ENCODE assay signal across 9 mouse cellular contexts in the genomic region with DNA sequence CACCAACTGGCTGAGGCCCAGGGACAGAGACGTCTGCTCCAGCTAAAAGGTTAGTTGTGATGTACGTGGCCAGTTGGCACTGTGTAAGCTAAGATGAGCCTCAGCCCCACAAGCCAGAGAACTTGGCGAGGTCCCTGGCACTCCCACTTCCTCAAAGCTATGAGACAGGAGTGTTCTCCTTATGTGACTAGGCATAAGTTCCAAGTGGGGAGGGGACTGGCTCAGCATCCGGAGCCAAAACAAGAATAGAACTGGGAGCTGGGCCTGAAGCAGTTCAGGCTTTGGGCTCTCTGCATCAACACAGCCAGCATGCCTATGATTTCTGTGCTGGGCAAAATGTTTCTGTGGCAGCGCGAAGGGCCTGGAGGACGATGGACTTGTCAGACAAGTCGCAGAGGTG. TPM values are rescaled to one million over a fixed set of nuclear protein-coding genes. Genes with fewer than 3 reads are reported as not detected.
DNase-seq lines count a peak whose midpoint lies in the region; ATAC-seq lines count a peak whose summit lies in the region.
"Had no signal": no experiment of that assay in that cellular context is flagged by ENCODE, and none has a peak within 500 bp of the region (broad histone marks: within the 10 kb centered on the region; RNA-seq: fewer than 3 reads in every experiment).

No protein-coding gene starts in this region.

- no peak overlapping the region for H3K9ac ChIP-seq in embryonic facial prominence, embryonic 13.5 days
- H3K9ac ChIP-seq in hindbrain, embryonic 16.5 days (ENCODE audit: low read depth, low read length), result no peak overlapping the region
- H3K9ac ChIP-seq in stomach, embryonic 16.5 days (ENCODE audit: low read length), result no peak overlapping the region

- no peak overlapping the region for H3K27ac ChIP-seq in embryonic facial prominence, embryonic 13.5 days
- no peak overlapping the region for H3K27ac ChIP-seq in embryonic facial prominence, embryonic 10.5 days (replicated peaks)
- peak overlapping the region; percentile 9; the same call in 1 of the 2 replicates for H3K27ac ChIP-seq in hindbrain, embryonic 16.5 days (ENCODE audit: low read depth, low read length)
- peak overlapping the region; percentile 63; the same call in 1 of the 2 replicates for H3K27ac ChIP-seq in stomach, embryonic 16.5 days (ENCODE audit: low read length)
- H3K27ac ChIP-seq: embryonic facial prominence, embryonic 12.5 days had no signal

- H3K4me3 ChIP-seq in embryonic facial prominence, embryonic 13.5 days, result no peak overlapping the region
- no peak overlapping the region for H3K4me3 ChIP-seq in embryonic facial prominence, embryonic 10.5 days
- H3K4me3 ChIP-seq in hindbrain, embryonic 16.5 days (ENCODE audit: low read length), result no peak overlapping the region
- H3K4me3 ChIP-seq in stomach, embryonic 16.5 days (replicated peaks; ENCODE audit: low read length), result peak overlapping the region; percentile 41; the same call in 1 of the 2 replicates

- no peak for DNase-seq in embryonic facial prominence, embryonic 10.5 days (ENCODE audit: low spot score)
- peak; percentile 93 for DNase-seq in brain, adult 2 months (ENCODE audit: low read depth, low spot score)
- DNase-seq in frontal cortex, postnatal 36 days (ENCODE audit: low spot score in 2 of 2), result peak; percentile 80 to 88
- DNase-seq in lung, postnatal 36 days, result peak; percentile 64

- H3K27me3 ChIP-seq in embryonic facial prominence, embryonic 13.5 days, result peaks cover 6% of the 10 kb centered on the region; the same call in 1 of the 2 replicates
- peaks cover 46% of the 10 kb centered on the region for H3K27me3 ChIP-seq in embryonic facial prominence, embryonic 10.5 days (replicated peaks; ENCODE audit: low read depth, poor library complexity, severe bottlenecking)
- no peaks in the 10 kb centered on the region for H3K27me3 ChIP-seq in hindbrain, embryonic 16.5 days (replicated peaks; ENCODE audit: control insufficient read depth, insufficient read depth, low read length)
- peaks cover 4% of the 10 kb centered on the region; the same call in 1 of the 2 replicates for H3K27me3 ChIP-seq in stomach, embryonic 16.5 days (ENCODE audit: control insufficient read depth, insufficient read depth, low read length)
- H3K27me3 ChIP-seq: embryonic facial prominence, embryonic 12.5 days had no signal

- peaks cover 29% of the 10 kb centered on the region for H3K4me1 ChIP-seq in embryonic facial prominence, embryonic 13.5 days
- peaks cover 41% of the 10 kb centered on the region for H3K4me1 ChIP-seq in embryonic facial prominence, embryonic 10.5 days
- H3K4me1 ChIP-seq in hindbrain, embryonic 16.5 days (ENCODE audit: control insufficient read depth, insufficient read depth, low read depth, low read length), result peaks cover 31% of the 10 kb centered on the region
- peaks cover 15% of the 10 kb centered on the region for H3K4me1 ChIP-seq in stomach, embryonic 16.5 days (ENCODE audit: control insufficient read depth, insufficient read depth, low read length)

- WGBS in embryonic facial prominence, embryonic 13.5 days, result 70% methylated on average over 8 of the region's 8 CpGs
- WGBS in embryonic facial prominence, embryonic 10.5 days, result 83% methylated on average over 8 of the region's 8 CpGs
- WGBS in hindbrain, embryonic 16.5 days, result 58% methylated on average over 8 of the region's 8 CpGs
- WGBS in stomach, embryonic 16.5 days, result 64% methylated on average over 8 of the region's 8 CpGs

- peaks cover 31% of the 10 kb centered on the region for H3K36me3 ChIP-seq in embryonic facial prominence, embryonic 13.5 days
- H3K36me3 ChIP-seq in embryonic facial prominence, embryonic 10.5 days (replicated peaks), result peaks cover 30% of the 10 kb centered on the region
- H3K36me3 ChIP-seq in hindbrain, embryonic 16.5 days (ENCODE audit: control insufficient read depth, insufficient read depth, low read length), result peaks cover 24% of the 10 kb centered on the region
- peaks cover 9% of the 10 kb centered on the region; the same call in 1 of the 2 replicates for H3K36me3 ChIP-seq in stomach, embryonic 16.5 days (ENCODE audit: control insufficient read depth, insufficient read depth, low read length)

- peak overlapping the region; percentile 77; the same call in 1 of the 2 replicates for H3K4me2 ChIP-seq in embryonic facial prominence, embryonic 13.5 days
- H3K4me2 ChIP-seq in hindbrain, embryonic 16.5 days (ENCODE audit: low read length), result no peak overlapping the region; the same call in 1 of the 2 replicates
- H3K4me2 ChIP-seq in stomach, embryonic 16.5 days (ENCODE audit: low read depth, low read length), result peak overlapping the region; percentile 60; the same call in 1 of the 2 replicates

- ATAC-seq in embryonic facial prominence, embryonic 13.5 days (ENCODE audit: insufficient number of reproducible peaks, insufficient read depth, low FRiP score, low TSS enrichment, low read depth), result no peak
- no peak for ATAC-seq in hindbrain, embryonic 16.5 days
- ATAC-seq in stomach, embryonic 16.5 days (ENCODE audit: insufficient read depth, low FRiP score), result no peak
- no peak for ATAC-seq in erythroblast, adult 5-6 weeks (replicated peaks; ENCODE audit: low FRiP score, poor library complexity, severe bottlenecking)

- H3K9me3 ChIP-seq in embryonic facial prominence, embryonic 13.5 days, result no peaks in the 10 kb centered on the region
- no peaks in the 10 kb centered on the region for H3K9me3 ChIP-seq in embryonic facial prominence, embryonic 10.5 days
- H3K9me3 ChIP-seq in hindbrain, embryonic 16.5 days (ENCODE audit: control insufficient read depth, low read length), result no peaks in the 10 kb centered on the region
- no peaks in the 10 kb centered on the region for H3K9me3 ChIP-seq in stomach, embryonic 16.5 days (replicated peaks; ENCODE audit: control insufficient read depth, low read length)
- H3K9me3 ChIP-seq: embryonic facial prominence, embryonic 12.5 days had no signal

RNA-seq across cellular contexts. Expression of gene Fam131a, which starts 1.7 kb away (rescaled TPM):
- polyA plus RNA-seq in embryonic facial prominence, embryonic 13.5 days (2015; fragmentation: Nextera tagmentation; extraction: Ambion mirVana), result 7.0 and 7.2 TPM in 2 replicates
- polyA plus RNA-seq in embryonic facial prominence, embryonic 10.5 days (2016; fragmentation: Nextera tagmentation; extraction: Ambion mirVana), result 2.9 and 4.8 TPM in 2 replicates
- polyA plus RNA-seq in hindbrain, embryonic 16.5 days (2015; fragmentation: Nextera tagmentation; extraction: Ambion mirVana), result 49.6 and 56.7 TPM in 2 replicates
- polyA plus RNA-seq in stomach, embryonic 16.5 days (2015; fragmentation: Nextera tagmentation; extraction: Ambion mirVana), result 9.7 and 10.3 TPM in 2 replicates
- not detected in 2 replicates for total RNA-seq in erythroblast, adult 5-6 weeks (2015; ENCODE audit: low replicate concordance)
- 0.26 and 0.70 TPM in 2 replicates for total RNA-seq in erythroblast, adult 5-6 weeks (2017; ENCODE audit: low replicate concordance)

RNA-seq across cellular contexts. Expression of gene Polr2h, which starts 22.7 kb away (rescaled TPM):
- polyA plus RNA-seq in embryonic facial prominence, embryonic 13.5 days (2015; fragmentation: Nextera tagmentation; extraction: Ambion mirVana), result 110 and 112 TPM in 2 replicates
- polyA plus RNA-seq in embryonic facial prominence, embryonic 10.5 days (2016; fragmentation: Nextera tagmentation; extraction: Ambion mirVana), result 151 and 153 TPM in 2 replicates
- polyA plus RNA-seq in hindbrain, embryonic 16.5 days (2015; fragmentation: Nextera tagmentation; extraction: Ambion mirVana), result 87.7 and 94.6 TPM in 2 replicates
- 75.2 and 84.9 TPM in 2 replicates for polyA plus RNA-seq in stomach, embryonic 16.5 days (2015; fragmentation: Nextera tagmentation; extraction: Ambion mirVana)
- total RNA-seq in erythroblast, adult 5-6 weeks (2015; ENCODE audit: low replicate concordance), result 7.9 and 15.9 TPM in 2 replicates
- total RNA-seq in erythroblast, adult 5-6 weeks (2017; ENCODE audit: low replicate concordance), result 4.0 and 4.3 TPM in 2 replicates

RNA-seq across cellular contexts. Expression of gene Clcn2, which starts 22.8 kb away (rescaled TPM):
- 15.7 and 18.9 TPM in 2 replicates for polyA plus RNA-seq in embryonic facial prominence, embryonic 13.5 days (2015; fragmentation: Nextera tagmentation; extraction: Ambion mirVana)
- polyA plus RNA-seq in embryonic facial prominence, embryonic 10.5 days (2016; fragmentation: Nextera tagmentation; extraction: Ambion mirVana), result 13.9 and 15.9 TPM in 2 replicates
- 24.9 and 26.8 TPM in 2 replicates for polyA plus RNA-seq in hindbrain, embryonic 16.5 days (2015; fragmentation: Nextera tagmentation; extraction: Ambion mirVana)
- 11.6 and 12.9 TPM in 2 replicates for polyA plus RNA-seq in stomach, embryonic 16.5 days (2015; fragmentation: Nextera tagmentation; extraction: Ambion mirVana)
- total RNA-seq in erythroblast, adult 5-6 weeks (2015; ENCODE audit: low replicate concordance), result 1.7 and 5.0 TPM in 2 replicates
- 3.3 and 8.9 TPM in 2 replicates for total RNA-seq in erythroblast, adult 5-6 weeks (2017; ENCODE audit: low replicate concordance)

RNA-seq across cellular contexts. Expression of gene Eif4g1, which starts 26.7 kb away (rescaled TPM):
- polyA plus RNA-seq in embryonic facial prominence, embryonic 13.5 days (2015; fragmentation: Nextera tagmentation; extraction: Ambion mirVana), result 179 and 199 TPM in 2 replicates
- 251 and 260 TPM in 2 replicates for polyA plus RNA-seq in embryonic facial prominence, embryonic 10.5 days (2016; fragmentation: Nextera tagmentation; extraction: Ambion mirVana)
- polyA plus RNA-seq in hindbrain, embryonic 16.5 days (2015; fragmentation: Nextera tagmentation; extraction: Ambion mirVana), result 133 and 143 TPM in 2 replicates
- 144 and 155 TPM in 2 replicates for polyA plus RNA-seq in stomach, embryonic 16.5 days (2015; fragmentation: Nextera tagmentation; extraction: Ambion mirVana)
- 60.1 and 64.6 TPM in 2 replicates for total RNA-seq in erythroblast, adult 5-6 weeks (2015; ENCODE audit: low replicate concordance)
- 71.0 and 76.1 TPM in 2 replicates for total RNA-seq in erythroblast, adult 5-6 weeks (2017; ENCODE audit: low replicate concordance)

RNA-seq across cellular contexts. Expression of gene Chrd, which starts 38.1 kb away (rescaled TPM):
- 3.4 and 4.5 TPM in 2 replicates for polyA plus RNA-seq in embryonic facial prominence, embryonic 13.5 days (2015; fragmentation: Nextera tagmentation; extraction: Ambion mirVana)
- 1.3 and 1.4 TPM in 2 replicates for polyA plus RNA-seq in embryonic facial prominence, embryonic 10.5 days (2016; fragmentation: Nextera tagmentation; extraction: Ambion mirVana)
- 7.3 and 7.5 TPM in 2 replicates for polyA plus RNA-seq in hindbrain, embryonic 16.5 days (2015; fragmentation: Nextera tagmentation; extraction: Ambion mirVana)
- 5.2 and 5.6 TPM in 2 replicates for polyA plus RNA-seq in stomach, embryonic 16.5 days (2015; fragmentation: Nextera tagmentation; extraction: Ambion mirVana)
- total RNA-seq in erythroblast, adult 5-6 weeks (2015; ENCODE audit: low replicate concordance), result not detected in 2 replicates
- total RNA-seq in erythroblast, adult 5-6 weeks (2017; ENCODE audit: low replicate concordance), result not detected in 2 replicates

Comparison
In these comparisons a context has a peak if more than half of its experiments do, and no peak if none do; other contexts are left out.
1. H3K27ac ChIP-seq: peak in hindbrain, embryonic 16.5 days (single experiment) and stomach, embryonic 16.5 days (single experiment); none in embryonic facial prominence, embryonic 13.5 days (single experiment) and embryonic facial prominence, embryonic 10.5 days (single experiment).